Comparison of ENCODE assay signal across 21 mouse cellular contexts in genomic region chr10:3898068-3898467, GRCm38 (mm10).
DNase-seq lines count a peak whose midpoint lies in the region; ATAC-seq and TF ChIP-seq lines count a peak whose summit lies in the region.
"Had no signal": no experiment of that assay in that cellular context is flagged by ENCODE, and none has a peak within 500 bp of the region (broad histone marks: within the 10 kb centered on the region; RNA-seq: fewer than 3 reads in every experiment).

No protein-coding gene starts in this region.

- H3K9ac ChIP-seq in kidney, postnatal 0 days (ENCODE audit: low read depth, low read length), result no peak overlapping the region
- no peak overlapping the region for H3K9ac ChIP-seq in kidney, embryonic 16.5 days (replicated peaks; ENCODE audit: low read length)
- H3K9ac ChIP-seq: forebrain, postnatal 0 days; limb, embryonic 15.5 days; neural tube, embryonic 12.5 days had no signal

- TF ChIP-seq POLR2A in brain, embryonic 14.5 days (IDR thresholded peaks at IDR 0.05; ENCODE audit: borderline replicate concordance, extremely low read depth, insufficient read depth, insufficient read length, poor library complexity, severe bottlenecking), result no peak

- H3K4me3 ChIP-seq in heart, embryonic 10.5 days, result no peak overlapping the region
- no peak overlapping the region for H3K4me3 ChIP-seq in kidney, postnatal 0 days (replicated peaks; ENCODE audit: low read depth, low read length)
- no peak overlapping the region for H3K4me3 ChIP-seq in kidney, embryonic 16.5 days (ENCODE audit: low read length)
- H3K4me3 ChIP-seq: limb, embryonic 15.5 days; midbrain, embryonic 10.5 days; neural tube, embryonic 12.5 days had no signal

- no peak overlapping the region for H3K27ac ChIP-seq in heart, embryonic 10.5 days
- H3K27ac ChIP-seq in kidney, postnatal 0 days, result peak overlapping the region; percentile 54; the same call in 1 of the 2 replicates
- H3K27ac ChIP-seq in kidney, embryonic 16.5 days (ENCODE audit: low read length), result no peak overlapping the region
- H3K27ac ChIP-seq: limb, embryonic 15.5 days; midbrain, embryonic 10.5 days; neural tube, embryonic 12.5 days had no signal

- H3K4me1 ChIP-seq in heart, embryonic 10.5 days, result peaks cover 9% of the 10 kb centered on the region
- peaks cover 8% of the 10 kb centered on the region for H3K4me1 ChIP-seq in kidney, postnatal 0 days (replicated peaks; ENCODE audit: insufficient read depth, low read length)
- peaks cover 18% of the 10 kb centered on the region for H3K4me1 ChIP-seq in kidney, embryonic 16.5 days (ENCODE audit: insufficient read depth, low read length)

- no peaks in the 10 kb centered on the region for H3K9me3 ChIP-seq in heart, embryonic 10.5 days
- no peaks in the 10 kb centered on the region for H3K9me3 ChIP-seq in kidney, postnatal 0 days (replicated peaks; ENCODE audit: low read length)
- H3K9me3 ChIP-seq in kidney, embryonic 16.5 days (ENCODE audit: low read length), result no peaks in the 10 kb centered on the region
- H3K9me3 ChIP-seq: limb, embryonic 15.5 days; midbrain, embryonic 10.5 days; neural tube, embryonic 12.5 days had no signal

- no peak for TF ChIP-seq CTCF in kidney, postnatal 0 days (IDR thresholded peaks at IDR 0.05; ENCODE audit: low read depth)
- TF ChIP-seq CTCF in brain, embryonic 14.5 days (IDR thresholded peaks at IDR 0.05; ENCODE audit: borderline replicate concordance, extremely low read depth, insufficient read depth, insufficient read length), result no peak

- H3K36me3 ChIP-seq in heart, embryonic 10.5 days, result no peaks in the 10 kb centered on the region
- no peaks in the 10 kb centered on the region for H3K36me3 ChIP-seq in kidney, postnatal 0 days (ENCODE audit: insufficient read depth, low read length)
- no peaks in the 10 kb centered on the region for H3K36me3 ChIP-seq in kidney, embryonic 16.5 days (ENCODE audit: insufficient read depth, low read length)
- H3K36me3 ChIP-seq: limb, embryonic 15.5 days; neural tube, embryonic 12.5 days had no signal

- H3K27me3 ChIP-seq in heart, embryonic 10.5 days (ENCODE audit: insufficient read depth, poor library complexity, severe bottlenecking), result no peaks in the 10 kb centered on the region
- H3K27me3 ChIP-seq in kidney, postnatal 0 days (ENCODE audit: insufficient read depth, low read length), result no peaks in the 10 kb centered on the region
- H3K27me3 ChIP-seq in kidney, embryonic 16.5 days (ENCODE audit: insufficient read depth, low read length), result no peaks in the 10 kb centered on the region
- H3K27me3 ChIP-seq: limb, embryonic 15.5 days; neural tube, embryonic 12.5 days had no signal

- H3K4me2 ChIP-seq in kidney, postnatal 0 days (ENCODE audit: low read length), result no peak overlapping the region
- H3K4me2 ChIP-seq in kidney, embryonic 16.5 days (replicated peaks; ENCODE audit: low read depth, low read length), result no peak overlapping the region
- H3K4me2 ChIP-seq: limb, embryonic 15.5 days; neural tube, embryonic 12.5 days had no signal

- no peak for ATAC-seq in kidney, postnatal 0 days (replicated peaks; ENCODE audit: low FRiP score, low read depth)
- no peak for ATAC-seq in kidney, embryonic 16.5 days (ENCODE audit: low FRiP score, low TSS enrichment)
- ATAC-seq: activated CD4-positive, CD25-positive, alpha-beta regulatory T cell, adult 4 months; forebrain, postnatal 0 days; hindbrain, embryonic 16.5 days; intestine, postnatal 0 days had no signal

- WGBS in heart, embryonic 10.5 days, result 68% methylated on average over 3 of the region's 3 CpGs
- WGBS in kidney, postnatal 0 days, result 18% methylated on average over 3 of the region's 3 CpGs
- 20% methylated on average over 3 of the region's 3 CpGs for WGBS in kidney, embryonic 16.5 days

- DNase-seq in heart, adult 8-10 months (ENCODE audit: low spot score), result peak; percentile 27
- no peak for DNase-seq in heart, embryonic 10.5 days (ENCODE audit: low spot score)
- peak; percentile 51 for DNase-seq in kidney, postnatal 0 days (ENCODE audit: low spot score)
- peak; percentile 7 for DNase-seq in brain, embryonic 14.5 days (ENCODE audit: low read depth)
- DNase-seq in kidney, postnatal 36 days, result peak; percentile 19 to 57
- no peak for DNase-seq in adrenal gland, adult 8-10 months
- DNase-seq: adrenal gland, postnatal 25 days; cerebellum, adult 9-11 months; forebrain, postnatal 0 days; gastrocnemius, postnatal 14 days; lung, adult 18-20 months; lung, postnatal 4 days; right cerebral cortex, postnatal 14 days; thymus, postnatal 25 days had no signal

Comparison
In these comparisons a context has a peak if more than half of its experiments do, and no peak if none do; other contexts are left out.
1. DNase-seq: peak in heart, adult 8-10 months (single experiment), kidney, postnatal 0 days (single experiment), brain, embryonic 14.5 days (single experiment) and kidney, postnatal 36 days (2 of 2); none in heart, embryonic 10.5 days (single experiment) and adrenal gland, adult 8-10 months (single experiment).